Mouse (Mus musculus): ENCODE data around the gene Fgfr2. TPM values are rescaled to one million over a fixed set of nuclear protein-coding genes. Genes with fewer than 3 reads are reported as not detected.

The Fgfr2 gene
- polyA plus RNA-seq, 1 experiment from 2014 or later, result 169 TPM

- Histone ChIP-seq H3K36me3 (ENCODE audit: control insufficient read depth, insufficient read depth, low read length) (no peaks in the 10 kb centered on the region), H3K4me3 (ENCODE audit: low read depth, low read length) (no peak overlapping the region), H3K4me2 (replicated peaks; ENCODE audit: low read depth, low read length) (no peak overlapping the region), H3K27me3 (ENCODE audit: control insufficient read depth, insufficient read depth, low read length) (no peaks in the 10 kb centered on the region), H3K27ac (ENCODE audit: low read length) (no peak overlapping the region), H3K4me1 (ENCODE audit: control insufficient read depth, insufficient read depth, low read length) (no peaks in the 10 kb centered on the region), H3K9ac (replicated peaks; ENCODE audit: low read depth, low read length) (no peak overlapping the region), H3K9me3 (ENCODE audit: control insufficient read depth, low read depth, low read length) (peaks cover 6% of the 10 kb centered on the region; the same call in 1 of the 2 replicates)
- ATAC-seq (ENCODE audit: insufficient number of reproducible peaks, insufficient read depth, low FRiP score, low read depth), result no peak
- 91% methylated on average over 2 of the region's 2 CpGs for whole genome bisulfite sequencing
Observed at GRCm38 (mm10) chr7:131007221-131007620, 2115.9 kb downstream of the Fgfr2 start.

DNA sequence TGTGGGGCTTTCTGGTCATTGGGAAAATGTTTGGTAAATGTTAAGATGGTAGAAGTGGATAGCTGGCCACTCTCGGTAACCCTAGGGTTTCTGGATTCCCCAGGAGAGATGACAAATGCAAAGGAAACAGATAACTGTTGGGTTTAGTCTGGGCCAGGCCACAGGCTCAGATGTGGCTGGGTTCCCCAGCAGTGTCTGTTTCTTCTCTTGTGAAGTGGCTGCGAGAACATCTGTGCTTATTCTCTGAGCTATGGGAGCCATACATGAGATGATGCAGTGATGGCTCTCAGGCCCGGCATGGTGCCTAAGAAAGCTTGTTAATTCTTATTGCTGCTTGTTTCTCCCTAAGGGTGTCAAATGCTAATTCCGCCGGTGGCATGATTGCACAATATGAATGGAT is 2119.1 kb downstream of the Fgfr2 start:
- Histone ChIP-seq H3K27me3 (ENCODE audit: control insufficient read depth, insufficient read depth, low read length) (no peaks in the 10 kb centered on the region), H3K4me1 (ENCODE audit: control insufficient read depth, insufficient read depth, low read length) (no peaks in the 10 kb centered on the region)

DNA sequence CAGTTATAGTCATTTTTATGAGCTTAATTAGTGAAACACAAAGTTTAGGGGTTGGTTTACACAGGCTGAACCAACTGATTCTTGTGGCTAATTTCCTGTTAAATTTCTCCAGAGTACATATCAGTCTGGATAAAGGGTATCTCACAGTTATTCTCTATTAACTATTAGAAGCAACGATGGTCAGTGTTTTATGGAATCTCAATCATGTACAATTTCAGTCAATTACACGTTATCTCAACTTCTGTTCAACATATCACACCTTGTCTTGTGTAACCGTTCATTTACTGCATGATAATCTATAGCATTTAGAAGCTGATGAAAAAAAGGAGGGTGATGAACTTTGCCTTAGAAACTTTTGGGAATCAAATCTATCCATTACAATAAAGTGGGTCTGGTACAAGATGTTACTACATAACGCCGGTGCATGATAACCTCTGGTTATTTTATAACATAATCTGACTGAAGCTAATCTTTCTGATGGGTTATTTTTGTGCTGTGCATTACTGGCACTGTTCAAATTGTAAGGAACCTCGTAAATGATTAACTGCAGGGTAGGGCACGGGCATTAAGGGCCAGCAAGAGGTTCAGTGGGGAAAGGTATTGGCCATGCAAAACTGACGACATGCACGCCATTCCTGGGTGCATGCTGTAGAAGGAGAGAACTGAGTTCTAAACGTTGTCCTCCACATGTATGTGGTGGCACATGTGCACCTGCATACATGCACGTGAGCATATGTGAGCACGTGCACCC is 2121.0 kb downstream of the Fgfr2 start:
- no peaks in the 10 kb centered on the region for H3K27me3 ChIP-seq (ENCODE audit: control insufficient read depth, insufficient read depth, low read length)
- H3K27ac ChIP-seq (ENCODE audit: low read length), result no peak overlapping the region
- no peaks in the 10 kb centered on the region for H3K4me1 ChIP-seq (ENCODE audit: control insufficient read depth, insufficient read depth, low read length)
- ATAC-seq (ENCODE audit: insufficient number of reproducible peaks, insufficient read depth, low FRiP score, low read depth), result peak; percentile 61; the same call in 1 of the 2 replicates
- no peak overlapping the region for H3K4me3 ChIP-seq (ENCODE audit: low read depth, low read length)
- WGBS, result 74% methylated on average over 12 of the region's 12 CpGs
- no peak overlapping the region for H3K9ac ChIP-seq (replicated peaks; ENCODE audit: low read depth, low read length)
- H3K36me3 ChIP-seq (ENCODE audit: control insufficient read depth, insufficient read depth, low read length), result no peaks in the 10 kb centered on the region
- H3K9me3 ChIP-seq (ENCODE audit: control insufficient read depth, low read depth, low read length), result peaks cover 3% of the 10 kb centered on the region; the same call in 1 of the 2 replicates
- H3K4me2 ChIP-seq (replicated peaks; ENCODE audit: low read depth, low read length), result no peak overlapping the region

More for the DNA sequence above, 2119.1 kb downstream of the Fgfr2 start:
- H3K4me2 ChIP-seq (replicated peaks; ENCODE audit: low read depth, low read length), result no peak overlapping the region
- no peak overlapping the region for H3K4me3 ChIP-seq (ENCODE audit: low read depth, low read length)
- 94% methylated on average over 5 of the region's 5 CpGs for WGBS
- H3K36me3 ChIP-seq (ENCODE audit: control insufficient read depth, insufficient read depth, low read length), result no peaks in the 10 kb centered on the region
- no peak overlapping the region for H3K27ac ChIP-seq (ENCODE audit: low read length)
- ATAC-seq (ENCODE audit: insufficient number of reproducible peaks, insufficient read depth, low FRiP score, low read depth), result no peak
- H3K9me3 ChIP-seq (ENCODE audit: control insufficient read depth, low read depth, low read length), result peaks cover 3% of the 10 kb centered on the region; the same call in 1 of the 2 replicates
- H3K9ac ChIP-seq (replicated peaks; ENCODE audit: low read depth, low read length), result no peak overlapping the region

DNA sequence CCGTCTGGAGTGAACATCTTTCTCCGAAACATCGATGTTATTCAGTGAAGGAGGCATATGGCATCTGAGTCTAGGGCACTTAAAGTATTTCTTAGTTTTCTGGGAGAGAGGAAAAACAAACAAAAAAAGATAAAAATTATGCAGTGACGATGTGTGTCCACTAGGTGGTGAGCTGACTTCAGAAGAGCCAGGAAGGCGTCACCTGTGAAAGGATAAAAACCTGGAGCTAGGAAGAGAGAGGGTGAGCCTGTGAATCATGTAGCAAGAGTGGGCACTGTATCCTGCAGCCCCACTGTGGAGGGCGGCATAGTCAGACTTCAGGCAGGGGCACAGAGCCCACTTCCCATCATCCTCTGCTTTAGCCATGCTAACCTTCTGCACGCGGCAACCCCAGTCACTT is 2129.2 kb downstream of the Fgfr2 start:
- no peaks in the 10 kb centered on the region for H3K36me3 ChIP-seq (ENCODE audit: control insufficient read depth, insufficient read depth, low read length)
- no peak overlapping the region for H3K27ac ChIP-seq (ENCODE audit: low read length)
- H3K9me3 ChIP-seq (ENCODE audit: control insufficient read depth, low read depth, low read length), result 0 out of 2 replicates have a peak, but pooled peaks cover 5% of the 10 kb centered on the region
- ATAC-seq (ENCODE audit: insufficient number of reproducible peaks, insufficient read depth, low FRiP score, low read depth), result no peak
- H3K4me3 ChIP-seq (ENCODE audit: low read depth, low read length), result no peak overlapping the region
- no peaks in the 10 kb centered on the region for H3K4me1 ChIP-seq (ENCODE audit: control insufficient read depth, insufficient read depth, low read length)
- H3K4me2 ChIP-seq (replicated peaks; ENCODE audit: low read depth, low read length), result no peak overlapping the region
- 48% methylated on average over 8 of the region's 8 CpGs for WGBS
- H3K9ac ChIP-seq (replicated peaks; ENCODE audit: low read depth, low read length), result no peak overlapping the region
- H3K27me3 ChIP-seq (ENCODE audit: control insufficient read depth, insufficient read depth, low read length), result no peaks in the 10 kb centered on the region

- no peak for ATAC-seq (ENCODE audit: insufficient number of reproducible peaks, insufficient read depth, low FRiP score, low read depth)
- Histone ChIP-seq H3K9me3 (ENCODE audit: control insufficient read depth, low read depth, low read length) (0 out of 2 replicates have a peak, but pooled peaks cover 5% of the 10 kb centered on the region), H3K4me3 (ENCODE audit: low read depth, low read length) (no peak overlapping the region), H3K9ac (replicated peaks; ENCODE audit: low read depth, low read length) (no peak overlapping the region), H3K27ac (ENCODE audit: low read length) (no peak overlapping the region), H3K36me3 (ENCODE audit: control insufficient read depth, insufficient read depth, low read length) (no peaks in the 10 kb centered on the region), H3K4me2 (replicated peaks; ENCODE audit: low read depth, low read length) (no peak overlapping the region), H3K4me1 (ENCODE audit: control insufficient read depth, insufficient read depth, low read length) (peaks cover 7% of the 10 kb centered on the region; the same call in 1 of the 2 replicates), H3K27me3 (ENCODE audit: control insufficient read depth, insufficient read depth, low read length) (no peaks in the 10 kb centered on the region)
- WGBS, result 80% methylated on average over 13 of the region's 13 CpGs
Observed at GRCm38 (mm10) chr7:130991174-130991789, 2131.9 kb downstream of the Fgfr2 start.

GRCm38 (mm10) chr7:130989371-130989770 is 2133.8 kb downstream of the Fgfr2 start:
- H3K4me3 ChIP-seq (ENCODE audit: low read depth, low read length), result no peak overlapping the region
- WGBS, result 52% methylated on average over 3 of the region's 3 CpGs
- no peaks in the 10 kb centered on the region for H3K9me3 ChIP-seq (ENCODE audit: control insufficient read depth, low read depth, low read length)
- H3K36me3 ChIP-seq (ENCODE audit: control insufficient read depth, insufficient read depth, low read length), result no peaks in the 10 kb centered on the region
- H3K4me1 ChIP-seq (ENCODE audit: control insufficient read depth, insufficient read depth, low read length), result peaks cover 15% of the 10 kb centered on the region; the same call in 1 of the 2 replicates
- no peak overlapping the region for H3K9ac ChIP-seq (replicated peaks; ENCODE audit: low read depth, low read length)
- H3K27me3 ChIP-seq (ENCODE audit: control insufficient read depth, insufficient read depth, low read length), result no peaks in the 10 kb centered on the region
- H3K4me2 ChIP-seq (replicated peaks; ENCODE audit: low read depth, low read length), result no peak overlapping the region
- no peak for ATAC-seq (ENCODE audit: insufficient number of reproducible peaks, insufficient read depth, low FRiP score, low read depth)
- no peak overlapping the region for H3K27ac ChIP-seq (ENCODE audit: low read length)

- peaks cover 15% of the 10 kb centered on the region; the same call in 1 of the 2 replicates for H3K4me1 ChIP-seq (ENCODE audit: control insufficient read depth, insufficient read depth, low read length)
- H3K4me3 ChIP-seq (ENCODE audit: low read depth, low read length), result no peak overlapping the region
- ATAC-seq (ENCODE audit: insufficient number of reproducible peaks, insufficient read depth, low FRiP score, low read depth), result peak; percentile 46; the same call in 1 of the 2 replicates
- no peaks in the 10 kb centered on the region for H3K9me3 ChIP-seq (ENCODE audit: control insufficient read depth, low read depth, low read length)
- WGBS, result 48% methylated on average over 5 of the region's 5 CpGs
- H3K9ac ChIP-seq (replicated peaks; ENCODE audit: low read depth, low read length), result no peak overlapping the region
- no peaks in the 10 kb centered on the region for H3K36me3 ChIP-seq (ENCODE audit: control insufficient read depth, insufficient read depth, low read length)
- no peaks in the 10 kb centered on the region for H3K27me3 ChIP-seq (ENCODE audit: control insufficient read depth, insufficient read depth, low read length)
- no peak overlapping the region for H3K4me2 ChIP-seq (replicated peaks; ENCODE audit: low read depth, low read length)
- H3K27ac ChIP-seq (ENCODE audit: low read length), result no peak overlapping the region
Observed at GRCm38 (mm10) chr7:130988146-130988545, 2135.0 kb downstream of the Fgfr2 start.

DNA sequence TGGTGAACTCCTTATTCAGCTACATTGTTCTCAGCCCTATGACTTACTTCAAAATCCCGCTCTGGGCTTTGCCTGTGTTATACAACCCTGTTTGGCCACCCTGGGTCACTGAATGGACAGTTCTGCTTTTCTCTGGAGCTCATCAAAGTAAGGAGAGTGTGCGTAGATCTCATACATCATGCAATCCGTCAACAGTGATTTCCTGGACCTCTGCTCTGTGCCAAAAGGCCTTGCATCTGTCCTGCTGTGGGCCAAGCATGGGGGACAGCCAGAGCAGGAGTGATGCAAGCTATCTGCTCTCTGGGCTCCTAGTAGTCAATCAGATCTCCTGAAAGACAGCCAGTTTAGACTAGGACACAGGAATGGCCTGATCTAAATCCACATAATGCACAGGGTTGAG is 2137.4 kb downstream of the Fgfr2 start:
- Histone ChIP-seq H3K4me1 (ENCODE audit: control insufficient read depth, insufficient read depth, low read length) (peaks cover 21% of the 10 kb centered on the region; the same call in 1 of the 2 replicates), H3K9ac (replicated peaks; ENCODE audit: low read depth, low read length) (no peak overlapping the region), H3K36me3 (ENCODE audit: control insufficient read depth, insufficient read depth, low read length) (no peaks in the 10 kb centered on the region), H3K9me3 (ENCODE audit: control insufficient read depth, low read depth, low read length) (no peaks in the 10 kb centered on the region), H3K4me2 (replicated peaks; ENCODE audit: low read depth, low read length) (no peak overlapping the region), H3K27ac (ENCODE audit: low read length) (peak overlapping the region; percentile 10; the same call in 1 of the 2 replicates), H3K4me3 (ENCODE audit: low read depth, low read length) (no peak overlapping the region), H3K27me3 (ENCODE audit: control insufficient read depth, insufficient read depth, low read length) (no peaks in the 10 kb centered on the region)
- 46% methylated on average over 3 of the region's 3 CpGs for WGBS
- no peak for ATAC-seq (ENCODE audit: insufficient number of reproducible peaks, insufficient read depth, low FRiP score, low read depth)

Data from stomach, embryonic 14.5 days (tissue).